Mouse (Mus musculus) heart, embryonic 13.5 days (tissue): Measurements from ENCODE around the gene Gm10100. TPM values are rescaled to one million over a fixed set of nuclear protein-coding genes. Genes with fewer than 3 reads are reported as not detected.
"Not testable (repeated sequence)": the region's sequence is repeated elsewhere in the genome, so short reads cannot be mapped to it uniquely, and the experiment has no call there.

Experiments used
- ATAC-seq: fragments of 200-750 bp; cut with Nextera tagmentation; 2 replicates; pipeline ENCODE4 v1.8.0; 2017; ENCODE audit warnings: moderate TSS enrichment; ENCODE audit not compliant: insufficient number of reproducible peaks, low FRiP score, low TSS enrichment; ENCODE audit errors: extremely low read depth
- H3K27ac ChIP-seq: fragments of 300-500 bp; sonication (generic); replicated peaks from 2 replicates; pipeline ENCODE4 v1.5.1; 2015; ENCODE audit warnings: moderate library complexity, mild to moderate bottlenecking, inconsistent platforms
- H3K27me3 ChIP-seq: fragments of 300-500 bp; sonication (generic); replicated peaks from 2 replicates; pipeline ENCODE4 v1.6.1; 2015; ENCODE audit warnings: mild to moderate bottlenecking, inconsistent platforms
- H3K36me3 ChIP-seq: fragments of 300-500 bp; sonication (generic); 2 replicates; pipeline ENCODE4 v1.6.1; 2015; ENCODE audit warnings: mild to moderate bottlenecking, inconsistent platforms
- H3K4me1 ChIP-seq: fragments of 300-500 bp; sonication (generic); 2 replicates; pipeline ENCODE4 v1.6.1; 2015; ENCODE audit warnings: inconsistent platforms
- H3K4me2 ChIP-seq: fragments of 300-500 bp; sonication (generic); 2 replicates; pipeline ENCODE4 v1.6.1; 2015; ENCODE audit warnings: inconsistent platforms, mild to moderate bottlenecking, moderate library complexity
- H3K4me3 ChIP-seq: fragments of 300-500 bp; sonication (generic); 2 replicates; pipeline ENCODE4 v1.5.1; 2015; ENCODE audit warnings: moderate library complexity, mild to moderate bottlenecking, inconsistent platforms
- H3K9ac ChIP-seq: fragments of 300-500 bp; sonication (generic); 2 replicates; pipeline ENCODE4 v1.6.1; 2015; ENCODE audit warnings: inconsistent platforms, mild to moderate bottlenecking, moderate library complexity
- H3K9me3 ChIP-seq: fragments of 300-500 bp; sonication (generic); 2 replicates; pipeline ENCODE4 v1.6.1; 2016; ENCODE audit warnings: inconsistent platforms
- WGBS: fragments of 180-500 bp; shearing (Covaris S2); methylation state at CpG from one replicate; pipeline ENCODE4 v1.1.7; 2015; ENCODE audit warnings: mixed read lengths; 5-methylcytosine and 5-hydroxymethylcytosine counted together
- polyA plus RNA-seq: library from polyadenylated mRNA; unstranded; fragments of >200 nt; fragmentation: Nextera tagmentation; extraction: Ambion mirVana; gene quantifications from 2 replicates; pipeline ENCODE4 v1.2.1, GENCODE M21; 2015

Gene Gm10100
- polyA plus RNA-seq, 1 experiment from 2014 or later: not detected

- WGBS: 59% methylated on average over 4 of the region's 4 CpGs
- Histone ChIP-seq H3K4me1 (no peaks in the 10 kb centered on the region), H3K9me3 (0 out of 2 replicates have a peak, but pooled peaks cover 8% of the 10 kb centered on the region), H3K27ac (no peak overlapping the region), H3K27me3 (no peaks in the 10 kb centered on the region), H3K9ac (no peak overlapping the region), H3K4me3 (no peak overlapping the region), H3K4me2 (no peak overlapping the region), H3K36me3 (no peaks in the 10 kb centered on the region)
- ATAC-seq: no peak
These were observed 12.6 kb upstream of the Gm10100 start for GRCm38 (mm10) chr10:77713734-77714133.

- Histone ChIP-seq H3K4me1 (no peaks in the 10 kb centered on the region), H3K9me3 (0 out of 2 replicates have a peak, but pooled peaks cover 8% of the 10 kb centered on the region), H3K4me2 (no peak within 1 kb of the TSS), H3K4me3 (no peak within 1 kb of the TSS), H3K36me3 (no peaks in the 10 kb centered on the region), H3K9ac (no peak within 1 kb of the TSS), H3K27me3 (no peaks in the 10 kb centered on the region), H3K27ac (no peak within 1 kb of the TSS)
- WGBS: 64% methylated on average over 1 of the region's 1 CpGs
- ATAC-seq: no peak
These were observed 10.8 kb upstream of the Gm10100 start, which contains the start of gene Gm10142 for GRCm38 (mm10) chr10:77715507-77715906. Gm10142 (plus strand) TSS chr10:77715807.

- H3K27me3 ChIP-seq, H3K4me1 ChIP-seq, H3K4me2 ChIP-seq, H3K4me3 ChIP-seq, ATAC-seq, H3K9ac ChIP-seq, H3K9me3 ChIP-seq, H3K36me3 ChIP-seq, H3K27ac ChIP-seq: not testable (repeated sequence)
- 72% methylated on average over 1 of the region's 1 CpGs for WGBS
These were observed 6.0 kb upstream of the Gm10100 start, which contains the start of gene Krtap12-1 for GRCm38 (mm10) chr10:77720299-77720698. Krtap12-1 (plus strand) TSS chr10:77720599.

DNA sequence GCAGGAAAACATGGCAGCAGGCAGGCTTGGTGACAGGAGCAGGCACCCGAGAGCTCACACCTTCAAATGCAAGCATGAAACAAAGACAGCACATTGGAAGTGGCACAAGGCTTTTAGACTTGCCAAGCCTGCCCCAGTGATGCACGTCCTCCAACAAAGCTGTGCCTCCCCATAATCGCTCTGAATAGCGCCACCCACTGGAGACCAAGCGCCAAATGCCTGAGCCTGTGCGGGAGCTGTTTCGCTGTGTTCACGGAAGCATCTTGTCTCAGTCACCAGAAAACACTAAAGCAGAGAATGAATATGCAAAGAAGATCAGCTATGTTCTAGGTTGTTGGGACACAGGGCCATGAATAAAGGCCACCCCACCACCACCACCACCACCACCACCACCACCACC is 1.4 kb upstream of the Gm10100 start:
- Histone ChIP-seq H3K9me3 (no peaks in the 10 kb centered on the region), H3K9ac (no peak overlapping the region), H3K4me3 (no peak overlapping the region), H3K27me3 (no peaks in the 10 kb centered on the region), H3K4me2 (no peak overlapping the region), H3K4me1 (no peaks in the 10 kb centered on the region), H3K27ac (no peak overlapping the region), H3K36me3 (no peaks in the 10 kb centered on the region)
- 65% methylated on average over 8 of the region's 8 CpGs for WGBS
- no peak for ATAC-seq

GRCm38 (mm10) chr10:77728280-77728679 is 2.0 kb downstream of the Gm10100 start:
- 53% methylated on average over 4 of the region's 4 CpGs for whole genome bisulfite sequencing

GRCm38 (mm10) chr10:77729241-77729640 is 3.0 kb downstream of the Gm10100 start:
- WGBS: 45% methylated on average over 4 of the region's 4 CpGs
- Histone ChIP-seq H3K4me3 (no peak overlapping the region), H3K36me3 (no peaks in the 10 kb centered on the region), H3K27ac (no peak overlapping the region), H3K4me2 (no peak overlapping the region), H3K9me3 (peaks cover 4% of the 10 kb centered on the region), H3K27me3 (no peaks in the 10 kb centered on the region), H3K4me1 (no peaks in the 10 kb centered on the region), H3K9ac (no peak overlapping the region)
- ATAC-seq: no peak

More at GRCm38 (mm10) chr10:77728280-77728679, 2.0 kb downstream of the Gm10100 start:
- Histone ChIP-seq H3K4me3 (no peak overlapping the region), H3K4me1 (no peaks in the 10 kb centered on the region), H3K9ac (no peak overlapping the region), H3K9me3 (no peaks in the 10 kb centered on the region), H3K27me3 (no peaks in the 10 kb centered on the region), H3K27ac (no peak overlapping the region), H3K36me3 (no peaks in the 10 kb centered on the region), H3K4me2 (no peak overlapping the region)
- no peak for ATAC-seq

DNA sequence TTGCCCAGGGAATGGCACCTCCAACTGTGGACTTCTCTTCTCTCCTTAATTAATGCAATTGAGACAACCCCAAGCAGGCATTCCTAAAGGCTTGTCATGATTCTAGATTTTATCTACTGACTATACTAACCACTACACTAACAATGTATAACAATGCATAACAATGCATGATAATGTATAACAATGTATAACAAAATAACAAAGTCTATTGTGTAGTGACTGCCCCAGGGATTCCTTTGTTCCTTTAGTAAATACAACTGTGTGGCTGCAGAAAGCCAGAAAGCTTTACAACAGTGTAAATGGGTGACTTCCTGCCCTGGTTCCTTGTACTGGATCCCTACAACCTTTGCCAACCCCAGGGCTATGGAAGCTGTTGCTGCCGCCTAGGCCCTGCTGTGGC is 9.6 kb downstream of the Gm10100 start:
- no peaks in the 10 kb centered on the region for H3K36me3 ChIP-seq
- no peak overlapping the region for H3K4me2 ChIP-seq
- H3K4me1 ChIP-seq: no peaks in the 10 kb centered on the region
- peaks cover 13% of the 10 kb centered on the region for H3K9me3 ChIP-seq
- no peak overlapping the region for H3K9ac ChIP-seq
- H3K4me3 ChIP-seq: no peak overlapping the region
- 86% methylated on average over 1 of the region's 1 CpGs for WGBS
- no peak for ATAC-seq
- H3K27ac ChIP-seq: no peak overlapping the region
- H3K27me3 ChIP-seq: no peaks in the 10 kb centered on the region

DNA sequence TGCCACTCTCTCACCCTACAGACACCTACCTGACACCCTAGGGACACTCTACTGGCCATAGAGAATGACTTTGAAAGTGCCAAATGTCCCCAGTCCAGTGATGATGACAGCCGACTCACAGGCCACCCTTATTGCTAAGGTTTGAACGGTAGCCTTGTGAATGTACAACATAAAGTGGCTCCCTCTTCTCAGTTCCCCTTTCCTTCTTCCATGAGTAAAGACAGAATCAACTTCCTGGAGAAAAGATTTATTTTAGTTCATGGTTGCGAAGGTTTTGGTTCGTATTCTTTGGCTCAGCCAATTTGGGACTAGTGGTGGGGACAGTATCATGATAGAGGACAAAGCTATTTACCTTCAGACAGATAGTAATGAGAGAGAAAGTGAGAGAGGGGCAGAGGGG is 12.6 kb downstream of the Gm10100 start:
- Histone ChIP-seq H3K4me1 (no peaks in the 10 kb centered on the region), H3K27ac (no peak overlapping the region), H3K9me3 (peaks cover 11% of the 10 kb centered on the region), H3K9ac (no peak overlapping the region), H3K27me3 (no peaks in the 10 kb centered on the region), H3K4me3 (no peak overlapping the region), H3K4me2 (no peak overlapping the region), H3K36me3 (no peaks in the 10 kb centered on the region)
- no peak for ATAC-seq
- WGBS: 77% methylated on average over 4 of the region's 4 CpGs

- not testable (repeated sequence) for H3K9ac ChIP-seq, H3K4me1 ChIP-seq, H3K27me3 ChIP-seq, H3K36me3 ChIP-seq, H3K9me3 ChIP-seq, H3K4me2 ChIP-seq, H3K4me3 ChIP-seq, H3K27ac ChIP-seq, ATAC-seq
- 49% methylated on average over 5 of the region's 5 CpGs for WGBS
These were observed 15.8 kb downstream of the Gm10100 start, which contains the start of gene Gm18596 for GRCm38 (mm10) chr10:77741924-77742688. Gm18596 (minus strand) TSS chr10:77742638.

- H3K27ac ChIP-seq, H3K9me3 ChIP-seq, H3K4me3 ChIP-seq, H3K36me3 ChIP-seq, H3K4me1 ChIP-seq, H3K9ac ChIP-seq, H3K4me2 ChIP-seq, H3K27me3 ChIP-seq, ATAC-seq: not testable (repeated sequence)
- 53% methylated on average over 1 of the region's 1 CpGs for WGBS
These were observed 24.4 kb downstream of the Gm10100 start for GRCm38 (mm10) chr10:77750686-77751085.

- H3K27me3 ChIP-seq, H3K27ac ChIP-seq, H3K9me3 ChIP-seq, H3K36me3 ChIP-seq, H3K9ac ChIP-seq, H3K4me3 ChIP-seq, H3K4me2 ChIP-seq, H3K4me1 ChIP-seq, ATAC-seq: not testable (repeated sequence)
- 69% methylated on average over 1 of the region's 1 CpGs for WGBS
These were observed 25.0 kb downstream of the Gm10100 start, which contains the start of gene Gm9736 for GRCm38 (mm10) chr10:77751254-77751653. Gm9736 (minus strand) TSS chr10:77751354.

DNA sequence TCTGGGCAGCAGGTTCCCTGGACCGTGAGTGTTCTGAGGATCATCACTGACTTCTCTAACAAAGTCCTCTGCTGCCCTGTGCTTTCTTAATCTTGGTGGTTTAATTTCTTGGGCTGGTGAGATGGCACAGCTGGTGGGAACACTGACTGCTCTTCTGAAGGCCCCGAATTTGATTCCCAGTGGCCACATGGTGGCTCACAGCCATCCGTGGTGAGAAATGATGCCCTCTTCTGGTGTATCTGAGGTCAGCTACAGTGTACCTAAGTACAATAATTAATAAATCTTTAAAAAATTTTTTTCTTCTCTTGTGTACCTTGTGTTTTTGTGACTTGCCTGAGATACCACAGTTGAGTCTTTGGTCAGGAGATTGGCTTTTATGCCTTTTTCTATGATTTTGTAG is 26.0 kb downstream of the Gm10100 start:
- not testable (repeated sequence) for H3K9me3 ChIP-seq, H3K27ac ChIP-seq, H3K4me3 ChIP-seq, H3K4me2 ChIP-seq, ATAC-seq, H3K27me3 ChIP-seq, H3K4me1 ChIP-seq, H3K9ac ChIP-seq, H3K36me3 ChIP-seq
- 47% methylated on average over 3 of the region's 3 CpGs for WGBS
